Mouse (Mus musculus) brain, embryonic 14.5 days (tissue): ENCODE data around the gene Upf1. TPM values are rescaled to one million over a fixed set of nuclear protein-coding genes. Genes with fewer than 3 reads are reported as not detected.

Source experiments
- DNase-seq: peaks from one replicate; pipeline ENCODE4 v3.0.0-alpha.2; 2011; ENCODE audit warnings: low read depth
- CTCF ChIP-seq: fragments of 200-500 bp; IDR thresholded peaks from 2 replicates; pipeline ENCODE4 v1.5.1; 2012; ENCODE audit warnings: inconsistent platforms, mild to moderate bottlenecking, moderate library complexity, borderline replicate concordance; ENCODE audit not compliant: insufficient read depth, insufficient read length; ENCODE audit errors: extremely low read depth
- POLR2A ChIP-seq: fragments of 200-500 bp; IDR thresholded peaks from 2 replicates; pipeline ENCODE4 v1.6.1; 2012; ENCODE audit warnings: mild to moderate bottlenecking, inconsistent platforms, borderline replicate concordance; ENCODE audit not compliant: poor library complexity, insufficient read depth, insufficient read length, severe bottlenecking; ENCODE audit errors: extremely low read depth
- polyA plus RNA-seq: library from polyadenylated mRNA; depleted of rRNA; stranded (reverse); fragments of >200 nt; gene quantifications from 2 replicates; pipeline ENCODE4 v1.2.3, GENCODE M21; 2012

Upf1 gene
- polyA plus RNA-seq, 1 experiment, result 40.3 TPM

- DNase-seq, result peak; percentile 28
- TF ChIP-seq CTCF (no peak), POLR2A (no peak)
These were observed 1.8 kb downstream of the Upf1 start for GRCm38 (mm10) chr8:70351035-70351999.

- DNase-seq, result no peak
- TF ChIP-seq CTCF (no peak), POLR2A (no peak)
These were observed 5.1 kb downstream of the Upf1 start for GRCm38 (mm10) chr8:70347860-70348420.

DNA sequence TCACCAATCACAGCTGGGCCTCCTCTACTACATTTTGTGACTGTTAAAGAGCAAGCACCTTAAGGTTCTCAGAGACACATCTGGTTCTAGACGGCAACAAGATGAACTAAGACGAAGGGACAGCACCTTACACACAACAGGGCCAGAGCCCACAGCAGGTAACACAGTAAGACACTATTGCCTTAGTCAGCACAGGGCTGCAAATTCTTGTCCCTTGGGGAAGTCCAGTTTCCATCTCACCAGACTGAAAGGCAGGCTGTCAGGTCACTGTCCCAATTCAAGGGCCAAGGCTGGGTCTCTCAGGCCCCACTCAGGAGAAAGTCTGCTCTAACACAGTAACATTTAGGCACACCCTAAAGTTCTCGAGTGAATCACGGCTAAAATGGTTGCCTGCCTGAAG is 5.6 kb downstream of the Upf1 start:
- DNase-seq, result no peak
- TF ChIP-seq POLR2A (no peak), CTCF (no peak)

GRCm38 (mm10) chr8:70344279-70344678 is 8.8 kb downstream of the Upf1 start:
- no peak for TF ChIP-seq CTCF
- no peak for TF ChIP-seq POLR2A
- no peak for DNase-seq

- peak; percentile 63 for DNase-seq
- TF ChIP-seq POLR2A (no peak), CTCF (peak; percentile 66)
These were observed 9.4 kb downstream of the Upf1 start for GRCm38 (mm10) chr8:70343696-70344095.

DNA sequence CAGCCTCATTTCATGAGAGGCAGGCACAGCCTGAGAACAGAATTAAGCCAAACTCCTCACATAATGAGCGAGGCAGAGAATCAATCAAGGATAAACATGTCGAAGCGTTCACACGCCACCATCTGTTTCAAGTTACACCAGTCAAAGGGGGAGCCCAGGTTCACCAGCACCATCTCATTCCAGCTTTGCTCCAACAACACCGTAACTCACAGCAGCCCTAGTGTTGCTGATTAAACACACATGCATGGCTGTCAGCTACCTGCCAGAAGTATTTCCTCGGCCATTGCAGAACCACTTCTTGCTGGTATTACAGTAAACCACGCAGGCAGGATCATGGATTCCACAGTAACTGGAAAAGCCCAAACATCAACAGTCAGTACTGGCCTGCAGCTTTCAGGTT is 10.0 kb downstream of the Upf1 start:
- peak; percentile 39 for DNase-seq

DNA sequence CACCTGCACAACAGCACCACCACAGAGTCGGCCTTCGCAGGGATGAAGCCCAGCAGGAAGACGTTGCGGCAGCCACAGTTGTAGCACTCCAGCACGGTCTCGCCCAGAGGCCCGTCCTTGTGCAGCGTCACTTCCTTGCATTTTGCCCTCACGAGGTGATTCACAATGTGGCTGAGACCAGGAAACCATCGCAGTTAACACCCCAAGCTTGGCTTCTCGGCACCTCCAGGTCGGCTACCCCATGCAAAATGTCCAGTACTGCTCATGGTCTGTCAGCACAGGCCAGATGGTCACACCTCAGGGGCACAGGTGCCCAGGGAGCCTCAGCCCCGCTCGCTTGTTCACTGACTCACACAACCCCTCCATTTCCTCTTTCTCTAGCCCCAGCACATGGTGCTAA is 11.1 kb downstream of the Upf1 start:
- no peak for DNase-seq
- no peak for TF ChIP-seq POLR2A
- TF ChIP-seq CTCF, result no peak

More for the DNA sequence above, 10.0 kb downstream of the Upf1 start:
- TF ChIP-seq CTCF (no peak), POLR2A (no peak)

- TF ChIP-seq CTCF (no peak), POLR2A (no peak)
- DNase-seq, result no peak
These were observed 12.4 kb downstream of the Upf1 start for GRCm38 (mm10) chr8:70340659-70341058.

DNA sequence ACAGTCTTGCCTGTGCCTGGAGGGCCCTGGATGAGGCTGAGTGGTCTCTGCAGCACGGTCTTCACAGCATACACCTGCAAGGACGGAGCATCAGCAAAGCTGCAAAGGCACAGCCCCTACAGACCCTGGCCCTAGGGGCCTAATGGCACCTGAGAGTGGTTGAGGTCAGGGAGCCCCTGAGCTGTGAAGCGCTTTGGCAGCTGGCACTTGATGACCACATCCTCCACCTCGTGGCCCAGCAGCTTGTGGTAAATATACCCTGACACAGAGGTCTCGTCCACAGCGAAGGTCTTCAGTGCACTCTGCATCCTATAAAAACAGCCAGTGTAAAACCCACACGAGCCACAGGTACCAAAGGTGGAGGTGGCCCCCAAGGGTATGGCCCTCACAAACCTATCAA is 14.1 kb downstream of the Upf1 start:
- TF ChIP-seq POLR2A (no peak), CTCF (no peak)
- no peak for DNase-seq

GRCm38 (mm10) chr8:70332878-70333202 is 20.2 kb downstream of the Upf1 start:
- no peak for TF ChIP-seq CTCF
- TF ChIP-seq POLR2A, result no peak
- DNase-seq, result no peak

DNA sequence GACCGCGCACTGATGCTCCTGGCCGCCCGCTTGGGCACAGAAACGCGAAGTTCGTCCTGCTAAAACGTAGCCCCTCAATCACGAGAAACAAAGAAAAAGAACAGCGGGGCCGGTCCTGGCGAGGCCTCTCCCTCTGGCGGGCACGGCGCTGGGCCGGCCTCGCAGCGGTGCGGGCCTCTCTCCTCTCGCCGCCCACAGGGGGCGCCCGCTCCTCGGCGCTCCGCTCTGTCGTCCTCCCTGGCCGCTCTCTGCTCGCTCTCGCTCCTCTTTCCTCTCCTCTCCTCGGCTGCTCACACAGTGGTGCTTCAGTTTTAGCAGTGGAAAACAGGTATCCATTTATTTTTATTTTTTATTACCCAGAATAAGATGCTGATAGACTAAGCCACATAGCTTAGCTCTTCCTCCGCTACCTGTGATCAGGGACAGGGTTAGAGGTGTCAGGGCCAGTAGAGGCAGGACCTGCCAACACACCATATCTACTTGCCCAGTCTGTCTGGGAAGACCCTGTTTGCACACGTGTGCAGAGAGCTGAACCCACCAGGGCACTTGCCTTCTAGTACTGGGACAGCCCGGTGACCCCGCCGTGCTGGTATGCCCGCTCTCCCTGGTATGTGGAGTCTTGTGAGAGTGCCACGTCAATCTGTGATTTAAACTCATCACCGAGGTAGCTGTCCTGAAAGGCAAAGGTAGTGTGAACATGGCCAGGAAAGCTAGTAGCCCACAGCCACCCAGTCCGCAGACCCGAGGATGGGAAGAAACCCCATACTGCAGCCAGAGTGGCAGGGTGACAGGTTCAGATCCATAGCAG is 20.8 kb downstream of the Upf1 start:
- DNase-seq, result peak; percentile 88
- TF ChIP-seq CTCF (peak; percentile 84), POLR2A (no peak)

DNA sequence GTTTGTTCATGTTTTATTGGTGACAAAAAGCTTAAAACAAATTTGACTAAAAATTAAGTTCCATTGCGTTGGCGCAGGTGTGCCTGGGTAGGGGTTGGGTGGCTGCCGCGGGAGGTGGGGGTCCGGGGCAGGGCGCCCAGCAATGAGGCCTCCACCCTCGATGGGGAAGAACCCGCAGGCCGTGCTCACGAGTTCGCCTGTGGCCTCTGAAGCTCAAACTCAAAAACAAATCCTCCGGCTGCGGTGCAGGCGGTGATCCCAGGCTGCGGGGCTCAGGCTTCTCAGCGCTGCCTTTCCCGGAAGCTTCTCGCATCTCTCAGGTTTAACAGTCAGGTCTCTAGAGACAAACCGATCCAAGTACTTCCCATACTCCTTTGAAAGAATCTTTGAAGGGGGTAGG is 21.6 kb downstream of the Upf1 start:
- TF ChIP-seq CTCF (no peak), POLR2A (no peak)
- peak; percentile 47 for DNase-seq

DNA sequence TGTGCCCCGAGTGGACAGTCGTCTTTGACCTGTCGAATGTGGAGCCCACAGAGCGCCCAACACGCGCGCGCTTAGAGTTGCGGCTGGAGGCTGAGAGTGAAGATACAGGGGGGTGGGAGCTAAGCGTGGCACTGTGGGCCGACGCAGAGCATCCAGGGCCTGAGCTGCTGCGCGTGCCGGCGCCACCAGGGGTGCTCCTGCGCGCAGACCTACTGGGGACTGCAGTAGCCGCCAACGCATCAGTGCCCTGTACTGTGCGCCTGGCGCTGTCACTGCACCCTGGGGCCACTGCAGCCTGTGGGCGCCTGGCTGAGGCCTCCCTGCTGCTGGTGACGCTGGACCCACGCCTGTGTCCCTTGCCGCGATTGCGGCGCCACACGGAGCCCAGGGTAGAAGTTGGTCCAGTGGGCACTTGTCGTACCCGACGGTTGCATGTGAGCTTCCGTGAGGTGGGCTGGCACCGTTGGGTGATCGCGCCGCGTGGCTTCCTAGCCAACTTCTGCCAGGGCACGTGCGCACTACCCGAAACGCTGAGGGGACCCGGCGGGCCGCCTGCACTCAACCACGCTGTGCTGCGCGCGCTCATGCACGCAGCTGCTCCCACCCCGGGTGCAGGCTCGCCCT is 22.2 kb downstream of the Upf1 start:
- peak; percentile 82 for DNase-seq
- TF ChIP-seq CTCF (peak; percentile 61), POLR2A (no peak)
